Mouse (Mus musculus) heart, adult 2 months (tissue): ENCODE results near the gene Hexim1. TPM values are rescaled to one million over a fixed set of nuclear protein-coding genes. Genes with fewer than 3 reads are reported as not detected.
A peak's percentile ranks its signal among the peaks of the same experiment; 100 is the strongest.

Experiments
- DNase-seq, 2 experiments: peaks; one replicate each; pipeline ENCODE4 v3.0.0; 2021
- H3K27ac ChIP-seq: fragments of 200-600 bp; 2 replicates; pipeline ENCODE4 v1.8.1; 2022
- H3K27me3 ChIP-seq: fragments of 200-500 bp; 2 replicates; pipeline ENCODE4 v1.6.1; 2012; ENCODE audit warnings: mild to moderate bottlenecking, low read length, inconsistent platforms, mixed read lengths; ENCODE audit not compliant: control insufficient read depth, insufficient read depth
- H3K36me3 ChIP-seq: fragments of 200-500 bp; 2 replicates; pipeline ENCODE4 v1.6.1; 2012; ENCODE audit warnings: low read length, inconsistent platforms; ENCODE audit not compliant: control insufficient read depth, insufficient read depth
- H3K4me1 ChIP-seq: fragments of 200-500 bp; 2 replicates; pipeline ENCODE4 v1.6.1; 2011; ENCODE audit warnings: low read length; ENCODE audit not compliant: control insufficient read depth, insufficient read depth
- H3K4me3 ChIP-seq: fragments of 200-600 bp; 2 replicates; pipeline ENCODE4 v1.8.1; 2022
- H3K79me2 ChIP-seq: fragments of 200-500 bp; replicated peaks from 2 replicates; pipeline ENCODE4 v1.6.1; 2012; ENCODE audit warnings: mild to moderate bottlenecking, inconsistent platforms, low read length, moderate library complexity, mixed read lengths; ENCODE audit not compliant: control insufficient read depth, insufficient read depth
- H3K9ac ChIP-seq: fragments of 200-500 bp; 2 replicates; pipeline ENCODE4 v1.6.1; 2012; ENCODE audit warnings: low read depth, mild to moderate bottlenecking, control low read depth, inconsistent platforms, low read length, mixed read lengths
- CTCF ChIP-seq: fragments of 200-600 bp; IDR thresholded peaks from 2 replicates; pipeline ENCODE4 v1.8.1; 2022; ENCODE audit warnings: antibody characterized with exemption, mild to moderate bottlenecking, moderate library complexity
- EP300 ChIP-seq: fragments of 200-500 bp; IDR thresholded peaks from 2 replicates; pipeline ENCODE4 v1.6.1; 2011; ENCODE audit warnings: low read depth, low read length, control low read depth; ENCODE audit not compliant: insufficient read depth
- POLR2A ChIP-seq: fragments of 200-500 bp; IDR thresholded peaks from 2 replicates; pipeline ENCODE4 v1.6.1; 2011; ENCODE audit warnings: mild to moderate bottlenecking, low read depth, low read length, control low read depth; ENCODE audit not compliant: insufficient read depth
- WGBS: fragments of 180-500 bp; shearing (Covaris S2); methylation state at CpG from one replicate; pipeline ENCODE4 v1.1.7; 2018; 5-methylcytosine and 5-hydroxymethylcytosine counted together
- intact Hi-C: fragments of 180-260 bp; cut with DNase I; formaldehyde crosslinking; loops from one replicate; pipeline ENCODE4 v1.15.1; 2025
- polyA plus RNA-seq: library from polyadenylated mRNA; depleted of rRNA; stranded (reverse); fragments of >200 nt; gene quantifications from 2 replicates; pipeline ENCODE4 v1.2.3, GENCODE M21; 2012
- total RNA-seq, 2 experiments: library from RNA; stranded (reverse); gene quantifications; 2 replicates each; pipeline ENCODE4 v1.2.3; 2021

Hexim1 gene
- total and polyA plus RNA-seq, 3 experiments = 7.8 to 19.3 (median 18.2) TPM

GRCm38 (mm10) chr11:103078131-103078530 lies 37.9 kb upstream of the Hexim1 start:
- Histone ChIP-seq H3K79me2 (no peaks in the 10 kb centered on the region), H3K4me1 (peaks cover 3% of the 10 kb centered on the region), H3K27me3 (no peaks in the 10 kb centered on the region), H3K9ac (no peak overlapping the region), H3K27ac (no peak overlapping the region), H3K36me3 (no peaks in the 10 kb centered on the region; the same call in 1 of the 2 replicates), H3K4me3 (no peak overlapping the region)
- TF ChIP-seq EP300 = no peak
- DNase-seq = no peak
- intact Hi-C loops = no loop called here
- 78% methylated on average over 11 of the region's 11 CpGs for WGBS

- Histone ChIP-seq H3K4me1 (peaks cover 3% of the 10 kb centered on the region), H3K27me3 (no peaks in the 10 kb centered on the region), H3K79me2 (no peaks in the 10 kb centered on the region), H3K36me3 (no peaks in the 10 kb centered on the region; the same call in 1 of the 2 replicates), H3K9ac (no peak overlapping the region), H3K27ac (no peak overlapping the region), H3K4me3 (no peak overlapping the region)
- intact Hi-C loops = no loop called here
- 44% methylated on average over 43 of the region's 43 CpGs for WGBS
- TF ChIP-seq EP300 (no peak), CTCF (no peak), POLR2A (no peak)
- DNase-seq = no peak
These were observed 35.5 kb upstream of the Hexim1 start for GRCm38 (mm10) chr11:103080323-103081091.

- WGBS = 70% methylated on average over 6 of the region's 6 CpGs
- TF ChIP-seq CTCF = no peak
- no peak for TF ChIP-seq POLR2A
- no peak for TF ChIP-seq EP300
- intact Hi-C loops = no loop called here
- Histone ChIP-seq H3K36me3 (no peaks in the 10 kb centered on the region), H3K27ac (no peak overlapping the region), H3K4me1 (no peaks in the 10 kb centered on the region), H3K27me3 (no peaks in the 10 kb centered on the region), H3K4me3 (no peak overlapping the region), H3K9ac (no peak overlapping the region), H3K79me2 (no peaks in the 10 kb centered on the region)
- no peak for DNase-seq
These were observed 34.4 kb upstream of the Hexim1 start for GRCm38 (mm10) chr11:103081631-103082030.

- intact Hi-C loops = no loop called here
- DNase-seq = no peak
- TF ChIP-seq POLR2A (no peak), CTCF (no peak), EP300 (no peak)
- Histone ChIP-seq H3K36me3 (no peaks in the 10 kb centered on the region), H3K27me3 (no peaks in the 10 kb centered on the region), H3K79me2 (no peaks in the 10 kb centered on the region), H3K4me3 (no peak overlapping the region), H3K9ac (no peak overlapping the region), H3K4me1 (peaks cover 23% of the 10 kb centered on the region), H3K27ac (no peak overlapping the region; the same call in 1 of the 2 replicates)
- WGBS = 68% methylated on average over 7 of the region's 7 CpGs
These were observed 22.7 kb upstream of the Hexim1 start for GRCm38 (mm10) chr11:103093306-103093705.

GRCm38 (mm10) chr11:103093862-103094833 lies 21.9 kb upstream of the Hexim1 start:
- DNase-seq = peak; percentile 56 to 70
- H3K79me2 ChIP-seq = no peaks in the 10 kb centered on the region
- H3K27me3 ChIP-seq = no peaks in the 10 kb centered on the region
- intact Hi-C loops = no loop called here
- H3K27ac ChIP-seq = peak overlapping the region; percentile 75
- H3K36me3 ChIP-seq = no peaks in the 10 kb centered on the region
- WGBS = 58% methylated on average over 20 of the region's 20 CpGs
- peaks cover 25% of the 10 kb centered on the region for H3K4me1 ChIP-seq
- H3K4me3 ChIP-seq = no peak overlapping the region
- TF ChIP-seq CTCF = no peak
- TF ChIP-seq EP300 = no peak
- no peak for TF ChIP-seq POLR2A
- H3K9ac ChIP-seq = no peak overlapping the region
